Mouse (Mus musculus): ENCODE results near the gene H2-Q7. TPM values are rescaled to one million over a fixed set of nuclear protein-coding genes. Genes with fewer than 3 reads are reported as not detected.

The H2-Q7 gene
- polyA plus RNA-seq, 1 experiment from 2014 or later = 5.9 TPM

DNA sequence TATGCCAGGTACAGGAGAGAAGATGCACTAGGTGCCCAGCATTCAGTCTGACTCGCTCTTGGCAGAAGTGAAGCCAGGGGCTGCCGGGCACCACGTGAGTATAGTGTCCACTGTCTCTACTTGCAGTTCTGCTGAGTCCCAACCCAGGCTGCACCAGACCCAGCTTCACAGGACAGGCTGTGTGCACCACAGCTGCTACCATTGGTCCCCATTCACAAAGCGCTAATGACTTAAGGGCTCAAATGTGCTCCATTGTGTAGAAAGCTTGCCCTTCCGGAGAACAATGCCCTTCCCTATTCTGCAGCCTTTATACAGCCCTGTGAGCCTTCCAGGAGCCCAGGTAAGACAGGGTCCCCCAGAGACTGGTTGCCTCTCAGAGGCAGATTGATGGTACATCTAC, 51.4 kb downstream of the H2-Q7 start:
- H3K4me3 ChIP-seq (ENCODE audit: low read length) = no peak overlapping the region
- no peak overlapping the region for H3K4me2 ChIP-seq (ENCODE audit: low read depth, low read length)
- H3K9me3 ChIP-seq (replicated peaks; ENCODE audit: control insufficient read depth, low read length) = no peaks in the 10 kb centered on the region
- WGBS = 78% methylated on average over 5 of the region's 5 CpGs
- no peak overlapping the region for H3K27ac ChIP-seq (ENCODE audit: low read length)
- H3K9ac ChIP-seq (ENCODE audit: low read length) = no peak overlapping the region
- no peaks in the 10 kb centered on the region for H3K4me1 ChIP-seq (ENCODE audit: control insufficient read depth, insufficient read depth, low read length)
- no peak for ATAC-seq (replicated peaks; ENCODE audit: extremely low read depth, insufficient read depth, low FRiP score)
- H3K27me3 ChIP-seq (ENCODE audit: control insufficient read depth, insufficient read depth, low read length) = no peaks in the 10 kb centered on the region
- H3K36me3 ChIP-seq (ENCODE audit: control insufficient read depth, insufficient read depth) = no peaks in the 10 kb centered on the region

Other genes starting within 250 kb of the H2-Q7 start
- 3.5 and 6.4 TPM in 2 replicates for gene Ltb, start 244.7 kb upstream of the H2-Q7 start, polyA plus RNA-seq (2015; fragmentation: Nextera tagmentation; extraction: Ambion mirVana)
- 0.20 and 0.33 TPM in 2 replicates for gene Tnf, start 237.1 kb upstream of the H2-Q7 start, polyA plus RNA-seq (2015; fragmentation: Nextera tagmentation; extraction: Ambion mirVana)
- 0.27 and 0.79 TPM in 2 replicates for gene Lta, start 233.8 kb upstream of the H2-Q7 start, polyA plus RNA-seq (2015; fragmentation: Nextera tagmentation; extraction: Ambion mirVana)
- 0.41 and 1.2 TPM in 2 replicates for gene Gm16181, start 218.3 kb upstream of the H2-Q7 start, polyA plus RNA-seq (2015; fragmentation: Nextera tagmentation; extraction: Ambion mirVana)
- 10.1 and 10.4 TPM in 2 replicates for gene Atp6v1g2, start 205.5 kb upstream of the H2-Q7 start, polyA plus RNA-seq (2015; fragmentation: Nextera tagmentation; extraction: Ambion mirVana)
- 8.4 and 8.8 TPM in 2 replicates for gene Nfkbil1, start 203.4 kb upstream of the H2-Q7 start, polyA plus RNA-seq (2015; fragmentation: Nextera tagmentation; extraction: Ambion mirVana)
- gene Ddx39b, start 197.4 kb upstream of the H2-Q7 start, polyA plus RNA-seq (2015; fragmentation: Nextera tagmentation; extraction: Ambion mirVana) = 256 and 260 TPM in 2 replicates
- 90.5 and 110 TPM in 2 replicates for gene H2-D1, start 176.4 kb upstream of the H2-Q7 start, polyA plus RNA-seq (2015; fragmentation: Nextera tagmentation; extraction: Ambion mirVana)
- gene H2-Q1, start 118.8 kb upstream of the H2-Q7 start, polyA plus RNA-seq (2015; fragmentation: Nextera tagmentation; extraction: Ambion mirVana) = not detected in 2 replicates
- 0.82 and 2.1 TPM in 2 replicates for gene H2-Q2, start 96.9 kb upstream of the H2-Q7 start, polyA plus RNA-seq (2015; fragmentation: Nextera tagmentation; extraction: Ambion mirVana)
- 3.2 and 4.1 TPM in 2 replicates for gene H2-Q4, start 59.5 kb upstream of the H2-Q7 start, polyA plus RNA-seq (2015; fragmentation: Nextera tagmentation; extraction: Ambion mirVana)
- gene H2-Q6, start 14.3 kb upstream of the H2-Q7 start, polyA plus RNA-seq (2015; fragmentation: Nextera tagmentation; extraction: Ambion mirVana) = 1.1 and 2.8 TPM in 2 replicates
- gene H2-Q10, start 30.9 kb downstream of the H2-Q7 start, polyA plus RNA-seq (2015; fragmentation: Nextera tagmentation; extraction: Ambion mirVana) = 0.55 and 0.58 TPM in 2 replicates
- not detected in 2 replicates for gene Pou5f1, start 66.9 kb downstream of the H2-Q7 start, polyA plus RNA-seq (2015; fragmentation: Nextera tagmentation; extraction: Ambion mirVana)
- gene Tcf19, start 77.7 kb downstream of the H2-Q7 start, polyA plus RNA-seq (2015; fragmentation: Nextera tagmentation; extraction: Ambion mirVana) = 59.5 and 60.3 TPM in 2 replicates
- 15.7 and 15.9 TPM in 2 replicates for gene Cchcr1, start 77.9 kb downstream of the H2-Q7 start, polyA plus RNA-seq (2015; fragmentation: Nextera tagmentation; extraction: Ambion mirVana)
- 1.6 and 1.9 TPM in 2 replicates for gene Psors1c2, start 94.0 kb downstream of the H2-Q7 start, polyA plus RNA-seq (2015; fragmentation: Nextera tagmentation; extraction: Ambion mirVana)
- gene Cdsn, start 113.0 kb downstream of the H2-Q7 start, polyA plus RNA-seq (2015; fragmentation: Nextera tagmentation; extraction: Ambion mirVana) = 0.46 and 0.49 TPM in 2 replicates
- gene 2300002M23Rik, start 128.3 kb downstream of the H2-Q7 start, polyA plus RNA-seq (2015; fragmentation: Nextera tagmentation; extraction: Ambion mirVana) = 0.11 and 0.14 TPM in 2 replicates
- 1.1 and 14.0 TPM in 2 replicates for gene Sfta2, start 162.4 kb downstream of the H2-Q7 start, polyA plus RNA-seq (2015; fragmentation: Nextera tagmentation; extraction: Ambion mirVana)
- gene Gm9573, start 187.5 kb downstream of the H2-Q7 start, polyA plus RNA-seq (2015; fragmentation: Nextera tagmentation; extraction: Ambion mirVana) = not detected in 2 replicates
- gene Mucl3, start 204.5 kb downstream of the H2-Q7 start, polyA plus RNA-seq (2015; fragmentation: Nextera tagmentation; extraction: Ambion mirVana) = 0.29 and 0.42 TPM in 2 replicates
- 12.8 and 17.1 TPM in 2 replicates for gene Vars2, start 228.4 kb downstream of the H2-Q7 start, polyA plus RNA-seq (2015; fragmentation: Nextera tagmentation; extraction: Ambion mirVana)
- gene Gtf2h4, start 234.6 kb downstream of the H2-Q7 start, polyA plus RNA-seq (2015; fragmentation: Nextera tagmentation; extraction: Ambion mirVana) = 29.6 and 30.8 TPM in 2 replicates

Measured in heart, embryonic 16.5 days (tissue).